Mouse (Mus musculus) central nervous system, embryonic 18 days (tissue): ENCODE results near the gene Map1lc3b. TPM values are rescaled to one million over a fixed set of nuclear protein-coding genes. Genes with fewer than 3 reads are reported as not detected.

Source experiments
- polyA plus RNA-seq: library from polyadenylated mRNA; depleted of rRNA; stranded (reverse); fragments of >200 nt; gene quantifications from 2 replicates; pipeline ENCODE4 v1.2.3, GENCODE M21; 2012; rRNA removed

Gene Map1lc3b
- polyA plus RNA-seq: 74.1 and 93.8 TPM in 2 replicates

GRCm38 (mm10) chr8:121590203-121591177, at the start of gene Map1lc3b:
Gene Map1lc3b, plus strand, starts transcription at chr8:121590361.

GRCm38 (mm10) chr8:121544276-121544785, 45.8 kb upstream of the Map1lc3b start, which contains the start of gene 1700018B08Rik:
Gene 1700018B08Rik, minus strand, starts transcription at chr8:121544320.

DNA sequence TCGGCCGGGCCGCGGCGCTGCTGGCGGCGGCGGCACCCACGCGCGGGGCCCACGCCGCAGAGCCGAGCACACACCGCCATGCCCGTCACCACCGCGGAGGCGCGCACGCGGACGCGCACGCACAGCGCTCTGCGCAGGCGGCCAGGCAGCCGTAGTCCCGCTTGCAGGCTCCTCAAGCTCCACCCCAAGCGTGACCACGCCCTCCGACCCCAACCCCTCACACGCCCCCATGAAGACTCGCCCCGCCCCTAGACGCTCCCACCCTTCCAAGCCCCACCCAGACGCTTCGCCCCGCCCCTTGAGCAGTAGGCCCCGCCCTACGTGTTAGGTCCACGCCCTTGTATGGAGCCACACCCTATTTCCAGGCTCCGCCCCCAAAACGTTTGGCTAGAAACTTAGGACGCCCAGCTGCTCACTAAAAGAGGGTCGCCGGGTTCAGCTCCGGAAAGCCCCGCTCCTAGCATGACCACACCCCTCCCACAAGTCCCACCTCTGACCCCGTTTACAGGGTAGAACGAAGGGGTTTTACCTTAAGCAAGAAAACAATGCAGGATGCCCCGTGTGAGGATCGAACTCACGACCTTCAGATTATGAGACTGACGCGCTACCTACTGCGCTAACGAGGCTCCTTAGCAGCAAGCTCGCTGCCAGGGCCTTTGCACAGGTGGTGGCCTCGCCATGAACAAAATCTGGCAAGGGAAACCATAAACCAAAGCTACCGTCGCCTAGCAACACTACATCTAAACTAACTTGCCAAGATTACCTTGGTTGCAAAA, 11.3 kb upstream of the Map1lc3b start, which contains the start of gene Fbxo31:
Gene Fbxo31 (minus strand): TSS at position 131 of the 776 bp plus-strand sequence.

Other genes starting within 250 kb of the Map1lc3b start
- gene 1700018B08Rik, start 46.0 kb upstream of the Map1lc3b start, polyA plus RNA-seq: 0.05 and 0.17 TPM in 2 replicates
- gene Fbxo31, start 11.6 kb upstream of the Map1lc3b start, polyA plus RNA-seq: 37.9 and 41.6 TPM in 2 replicates
- gene Zcchc14, start 62.5 kb downstream of the Map1lc3b start, polyA plus RNA-seq: 58.1 and 71.8 TPM in 2 replicates
- gene Jph3, start 139.3 kb downstream of the Map1lc3b start, polyA plus RNA-seq: 42.0 and 47.5 TPM in 2 replicates
- 48.2 and 48.8 TPM in 2 replicates for gene Klhdc4, start 239.2 kb downstream of the Map1lc3b start, polyA plus RNA-seq